Mouse (Mus musculus) stomach, postnatal 0 days (tissue): ENCODE results near the gene Apobr. TPM values are rescaled to one million over a fixed set of nuclear protein-coding genes. Genes with fewer than 3 reads are reported as not detected.
A peak's percentile ranks its signal among the peaks of the same experiment; 100 is the strongest.

Experiments used
- ATAC-seq: fragments of 200-750 bp; cut with Nextera tagmentation; 2 replicates; pipeline ENCODE4 v1.8.0; 2017; ENCODE audit not compliant: low FRiP score, low TSS enrichment
- DNase-seq: peaks from one replicate; pipeline ENCODE4 v3.0.0-alpha.2; 2016; ENCODE audit warnings: low spot score
- H3K27ac ChIP-seq: fragments of 300-500 bp; sonication (generic); replicated peaks from 2 replicates; pipeline ENCODE4 v1.5.1; 2014; ENCODE audit warnings: mild to moderate bottlenecking, control low read depth
- H3K27me3 ChIP-seq: fragments of 300-500 bp; sonication (generic); 2 replicates; pipeline ENCODE4 v1.6.1; 2014; ENCODE audit warnings: low read length; ENCODE audit not compliant: control insufficient read depth, insufficient read depth
- H3K36me3 ChIP-seq: fragments of 300-500 bp; sonication (generic); 2 replicates; pipeline ENCODE4 v1.6.1; 2014; ENCODE audit warnings: low read length, mixed read lengths; ENCODE audit not compliant: control insufficient read depth, insufficient read depth
- H3K4me1 ChIP-seq: fragments of 300-500 bp; sonication (generic); replicated peaks from 2 replicates; pipeline ENCODE4 v1.6.1; 2014; ENCODE audit warnings: antibody characterized with exemption; ENCODE audit not compliant: control insufficient read depth, insufficient read depth
- H3K4me2 ChIP-seq: fragments of 300-500 bp; sonication (generic); replicated peaks from 2 replicates; pipeline ENCODE4 v1.6.1; 2014; ENCODE audit warnings: low read depth, mild to moderate bottlenecking, control low read depth, moderate library complexity
- H3K4me3 ChIP-seq: fragments of 300-500 bp; sonication (generic); 2 replicates; pipeline ENCODE4 v1.5.1; 2014; ENCODE audit warnings: low read depth, low read length, control low read depth
- H3K9ac ChIP-seq: fragments of 300-500 bp; sonication (generic); 2 replicates; pipeline ENCODE4 v1.6.1; 2014; ENCODE audit warnings: mild to moderate bottlenecking, low read length, control low read depth, mixed read lengths
- H3K9me3 ChIP-seq: fragments of 300-500 bp; sonication (generic); 2 replicates; pipeline ENCODE4 v1.6.1; 2016; ENCODE audit warnings: low read length; ENCODE audit not compliant: control insufficient read depth
- CTCF ChIP-seq: IDR thresholded peaks from 2 replicates; pipeline ENCODE4 v1.5.1; 2016; ENCODE audit warnings: antibody characterized with exemption, low read depth, mild to moderate bottlenecking, moderate library complexity
- EP300 ChIP-seq: optimal IDR thresholded peaks from 2 replicates; pipeline ENCODE3; 2016; ENCODE audit warnings: antibody characterized with exemption
- WGBS: fragments of 180-500 bp; shearing (Covaris S2); extraction: QIAGEN DNeasy Blood & Tissue Kit; methylation state at CpG from one replicate; pipeline ENCODE4 v1.1.7; 2014; 5-methylcytosine and 5-hydroxymethylcytosine counted together
- polyA plus RNA-seq: library from polyadenylated mRNA; unstranded; fragments of >200 nt; fragmentation: Nextera tagmentation; extraction: Ambion mirVana; gene quantifications from 2 replicates; pipeline ENCODE4 v1.2.1, GENCODE M21; 2015

Gene Apobr
- polyA plus RNA-seq, 1 experiment from 2014 or later, result 0.46 TPM

GRCm38 (mm10) chr7:126554796-126555195 lies 29.9 kb upstream of the Apobr start:
- no peaks in the 10 kb centered on the region for H3K9me3 ChIP-seq
- H3K4me2 ChIP-seq, result no peak overlapping the region
- WGBS, result 94% methylated on average over 1 of the region's 1 CpGs
- H3K4me3 ChIP-seq, result no peak overlapping the region
- TF ChIP-seq CTCF (peak; percentile 38; the same call in 1 of the 2 replicates), EP300 (no peak)
- no peaks in the 10 kb centered on the region for H3K27me3 ChIP-seq
- H3K9ac ChIP-seq, result no peak overlapping the region
- ATAC-seq, result no peak
- H3K4me1 ChIP-seq, result no peaks in the 10 kb centered on the region
- DNase-seq, result no peak
- H3K27ac ChIP-seq, result no peak overlapping the region
- H3K36me3 ChIP-seq, result peaks cover 49% of the 10 kb centered on the region

- 96% methylated on average over 5 of the region's 5 CpGs for WGBS
These were observed 28.1 kb upstream of the Apobr start for GRCm38 (mm10) chr7:126556635-126557034.

GRCm38 (mm10) chr7:126565693-126566092 lies 19.0 kb upstream of the Apobr start:
- peak overlapping the region; percentile 66 for H3K4me2 ChIP-seq
- ATAC-seq (peak; percentile 36), DNase-seq (no peak)
- TF ChIP-seq EP300, result no peak
- TF ChIP-seq CTCF, result no peak
- peaks cover 14% of the 10 kb centered on the region for H3K36me3 ChIP-seq
- under 1% methylated on average over 27 of the region's 28 CpGs for WGBS
- no peaks in the 10 kb centered on the region for H3K4me1 ChIP-seq
- no peaks in the 10 kb centered on the region for H3K9me3 ChIP-seq
- H3K27me3 ChIP-seq, result no peaks in the 10 kb centered on the region
- peak overlapping the region; percentile 88 for H3K9ac ChIP-seq
- H3K4me3 ChIP-seq, result peak overlapping the region; percentile 94
- peak overlapping the region; percentile 96 for H3K27ac ChIP-seq

More at GRCm38 (mm10) chr7:126556635-126557034, 28.1 kb upstream of the Apobr start:
- Histone ChIP-seq H3K4me2 (no peak overlapping the region), H3K4me1 (no peaks in the 10 kb centered on the region), H3K9me3 (no peaks in the 10 kb centered on the region), H3K27me3 (no peaks in the 10 kb centered on the region), H3K9ac (no peak overlapping the region), H3K4me3 (no peak overlapping the region), H3K27ac (no peak overlapping the region), H3K36me3 (peaks cover 51% of the 10 kb centered on the region)
- DNase-seq (no peak), ATAC-seq (no peak)
- TF ChIP-seq CTCF, result no peak

- H3K9ac ChIP-seq, result peak within 1 kb of the TSS; percentile 88
- peaks cover 12% of the 10 kb centered on the region for H3K36me3 ChIP-seq
- DNase-seq (peak; percentile 90), ATAC-seq (peak; percentile 96)
- peak within 1 kb of the TSS; percentile 66 for H3K4me2 ChIP-seq
- no peaks in the 10 kb centered on the region for H3K27me3 ChIP-seq
- peak within 1 kb of the TSS; percentile 96 for H3K27ac ChIP-seq
- TF ChIP-seq CTCF (no peak), EP300 (no peak)
- H3K9me3 ChIP-seq, result no peaks in the 10 kb centered on the region
- 0% methylated on average over 38 of the region's 46 CpGs for WGBS
- H3K4me3 ChIP-seq, result peak within 1 kb of the TSS; percentile 94
- no peaks in the 10 kb centered on the region for H3K4me1 ChIP-seq
These were observed 18.5 kb upstream of the Apobr start, which contains the start of gene Eif3c for GRCm38 (mm10) chr7:126566094-126566765. Gene Eif3c (minus strand): TSS chr7:126566411.

- Histone ChIP-seq H3K4me3 (no peak overlapping the region), H3K27ac (no peak overlapping the region), H3K9ac (no peak overlapping the region), H3K9me3 (no peaks in the 10 kb centered on the region), H3K4me1 (no peaks in the 10 kb centered on the region), H3K27me3 (no peaks in the 10 kb centered on the region), H3K36me3 (peaks cover 6% of the 10 kb centered on the region; the same call in 1 of the 2 replicates), H3K4me2 (no peak overlapping the region)
- TF ChIP-seq EP300 (no peak), CTCF (peak; percentile 79)
- peak; percentile 69 for DNase-seq
- no peak for ATAC-seq
- WGBS, result 57% methylated on average over 8 of the region's 8 CpGs
These were observed 7.8 kb upstream of the Apobr start for GRCm38 (mm10) chr7:126576946-126577345.

GRCm38 (mm10) chr7:126579172-126579571 lies 5.6 kb upstream of the Apobr start:
- H3K27ac ChIP-seq, result no peak overlapping the region
- H3K4me3 ChIP-seq, result no peak overlapping the region
- H3K9me3 ChIP-seq, result no peaks in the 10 kb centered on the region
- TF ChIP-seq CTCF, result peak; percentile 77
- TF ChIP-seq EP300, result no peak
- peaks cover 3% of the 10 kb centered on the region; the same call in 1 of the 2 replicates for H3K36me3 ChIP-seq
- H3K4me1 ChIP-seq, result no peaks in the 10 kb centered on the region
- no peak overlapping the region for H3K4me2 ChIP-seq
- peak; percentile 67 for DNase-seq
- no peak overlapping the region for H3K9ac ChIP-seq
- no peaks in the 10 kb centered on the region for H3K27me3 ChIP-seq
- ATAC-seq, result no peak
- 41% methylated on average over 8 of the region's 8 CpGs for WGBS
